Mouse (Mus musculus): ENCODE results near the gene Gm4131. TPM values are rescaled to one million over a fixed set of nuclear protein-coding genes. Genes with fewer than 3 reads are reported as not detected.
"Not testable (repeated sequence)": the region's sequence is repeated elsewhere in the genome, so short reads cannot be mapped to it uniquely, and the experiment has no call there.

The Gm4131 gene
- polyA plus RNA-seq (2014; fragmentation: Nextera tagmentation; extraction: Ambion mirVana) = not detected in 2 replicates

DNA sequence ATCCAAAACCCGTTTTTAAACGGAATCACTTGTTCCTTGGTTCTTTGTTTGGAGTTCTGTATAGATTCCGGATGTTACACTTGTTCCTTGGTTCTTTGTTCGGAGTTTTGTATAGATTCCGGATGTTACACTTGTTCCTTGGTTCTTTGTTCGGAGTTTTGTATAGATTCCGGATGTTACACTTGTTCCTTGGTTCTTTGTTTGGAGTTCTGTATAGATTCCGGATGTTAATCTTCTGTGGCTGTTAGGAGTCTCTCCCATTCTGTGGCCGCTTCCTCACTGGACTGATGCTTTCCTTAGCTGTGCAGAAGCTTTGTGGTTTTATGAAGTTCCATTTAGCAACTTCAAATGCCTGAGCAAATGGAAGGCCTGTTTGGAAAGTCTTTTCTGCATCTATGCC lies at the start of gene Gm4131:
Gm4131 (minus strand) TSS at position 101 of the 400 bp plus-strand sequence.
- H3K4me3 ChIP-seq (ENCODE audit: low read depth, low read length); H3K27ac ChIP-seq (ENCODE audit: low read depth); H3K27me3 ChIP-seq (replicated peaks; ENCODE audit: control insufficient read depth, insufficient read depth, low read length); ATAC-seq (replicated peaks; ENCODE audit: low FRiP score, low TSS enrichment, low read depth); H3K4me1 ChIP-seq (replicated peaks; ENCODE audit: control insufficient read depth, insufficient read depth, low read length); H3K9ac ChIP-seq (ENCODE audit: low read length); H3K9me3 ChIP-seq (ENCODE audit: control insufficient read depth, low read length); H3K36me3 ChIP-seq (ENCODE audit: control insufficient read depth, insufficient read depth, low read length); H3K4me2 ChIP-seq (ENCODE audit: low read length); DNase-seq (ENCODE audit: low spot score): not testable (repeated sequence)
- WGBS = 88% methylated on average over 9 of the region's 9 CpGs

DNA sequence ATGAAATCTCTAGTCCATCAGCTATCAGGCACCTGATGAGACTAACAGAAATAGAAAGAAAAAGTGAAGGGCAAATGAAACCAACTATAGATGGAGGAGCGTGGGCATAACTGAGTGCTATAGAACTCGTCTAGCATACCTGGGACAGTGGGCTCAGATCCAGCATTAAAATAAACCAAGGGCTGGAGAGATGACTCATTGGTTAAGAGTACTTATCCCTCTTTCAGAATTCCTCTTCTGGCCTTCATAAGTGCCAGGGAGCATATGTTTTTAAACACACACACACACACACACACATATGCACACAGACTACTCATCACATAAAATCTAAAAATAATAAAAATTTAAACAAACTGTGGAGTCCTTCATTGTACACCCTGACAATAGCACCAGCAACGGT lies 43.2 kb upstream of the Gm4131 start:
- 70% methylated on average over 3 of the region's 3 CpGs for WGBS
- ATAC-seq (replicated peaks; ENCODE audit: low FRiP score, low TSS enrichment, low read depth) = no peak
- no peak overlapping the region for H3K9ac ChIP-seq (ENCODE audit: low read length)

DNA sequence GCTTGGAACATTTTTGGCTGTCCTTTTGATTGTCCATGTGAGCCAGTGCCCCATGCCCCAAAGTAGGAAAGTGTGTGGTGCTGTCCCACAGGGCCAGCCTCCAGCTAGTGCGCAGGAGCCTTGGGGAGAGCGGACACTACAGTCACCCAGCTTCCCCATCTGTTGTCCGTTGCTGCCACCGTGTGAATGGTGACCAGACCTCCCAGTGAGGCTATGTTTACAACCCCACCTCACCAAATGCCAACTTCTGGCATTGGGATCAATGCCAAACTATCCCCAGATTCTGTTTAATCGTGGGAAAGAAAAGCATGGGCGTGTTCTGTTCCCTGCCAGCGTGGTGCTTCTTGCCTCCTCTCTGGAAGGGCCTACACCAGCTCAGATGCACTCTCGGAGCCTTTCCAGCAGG lies 41.1 kb upstream of the Gm4131 start:
- no peak for DNase-seq (ENCODE audit: low spot score)
- H3K4me3 ChIP-seq (ENCODE audit: low read depth, low read length) = no peak overlapping the region
- H3K27me3 ChIP-seq (replicated peaks; ENCODE audit: control insufficient read depth, insufficient read depth, low read length) = no peaks in the 10 kb centered on the region
- H3K4me2 ChIP-seq (ENCODE audit: low read length) = no peak overlapping the region
- no peak for ATAC-seq (replicated peaks; ENCODE audit: low FRiP score, low TSS enrichment, low read depth)
- H3K36me3 ChIP-seq (ENCODE audit: control insufficient read depth, insufficient read depth, low read length) = no peaks in the 10 kb centered on the region
- WGBS = 77% methylated on average over 8 of the region's 8 CpGs
- no peak overlapping the region for H3K9ac ChIP-seq (ENCODE audit: low read length)
- no peak overlapping the region for H3K27ac ChIP-seq (ENCODE audit: low read depth)
- no peaks in the 10 kb centered on the region for H3K9me3 ChIP-seq (ENCODE audit: control insufficient read depth, low read length)
- no peaks in the 10 kb centered on the region for H3K4me1 ChIP-seq (replicated peaks; ENCODE audit: control insufficient read depth, insufficient read depth, low read length)

More for the DNA sequence above, 43.2 kb upstream of the Gm4131 start:
- Histone ChIP-seq H3K27me3 (replicated peaks; ENCODE audit: control insufficient read depth, insufficient read depth, low read length) (no peaks in the 10 kb centered on the region), H3K4me3 (ENCODE audit: low read depth, low read length) (no peak overlapping the region), H3K4me2 (ENCODE audit: low read length) (no peak overlapping the region), H3K36me3 (ENCODE audit: control insufficient read depth, insufficient read depth, low read length) (no peaks in the 10 kb centered on the region), H3K27ac (ENCODE audit: low read depth) (no peak overlapping the region), H3K9me3 (ENCODE audit: control insufficient read depth, low read length) (no peaks in the 10 kb centered on the region), H3K4me1 (replicated peaks; ENCODE audit: control insufficient read depth, insufficient read depth, low read length) (no peaks in the 10 kb centered on the region)
- no peak for DNase-seq (ENCODE audit: low spot score)

DNA sequence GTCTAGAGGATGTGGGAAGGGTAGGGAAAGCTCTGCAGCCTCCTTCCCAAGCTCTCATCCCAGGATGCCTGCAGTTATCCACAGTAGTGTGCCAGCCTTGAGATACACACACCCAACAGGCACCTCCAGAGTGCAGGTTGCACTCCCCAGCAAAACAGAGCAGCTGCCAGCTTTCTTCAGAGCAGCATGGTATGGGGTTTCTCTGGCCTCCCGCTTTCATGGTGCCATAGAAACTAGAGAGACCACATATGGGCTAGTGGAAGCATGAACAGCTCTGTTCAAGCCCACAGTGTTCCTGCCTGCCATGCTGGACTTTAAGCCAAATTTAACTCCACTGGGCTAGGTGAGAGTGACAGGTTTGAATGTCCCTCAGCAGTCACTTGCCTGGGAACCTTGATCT lies 36.1 kb upstream of the Gm4131 start:
- 97% methylated on average over 1 of the region's 1 CpGs for WGBS
- Histone ChIP-seq H3K27me3 (replicated peaks; ENCODE audit: control insufficient read depth, insufficient read depth, low read length) (no peaks in the 10 kb centered on the region), H3K9me3 (ENCODE audit: control insufficient read depth, low read length) (no peaks in the 10 kb centered on the region), H3K9ac (ENCODE audit: low read length) (no peak overlapping the region), H3K27ac (ENCODE audit: low read depth) (peak overlapping the region; percentile 3; the same call in 1 of the 2 replicates), H3K4me1 (replicated peaks; ENCODE audit: control insufficient read depth, insufficient read depth, low read length) (peaks cover 3% of the 10 kb centered on the region; the same call in 1 of the 2 replicates), H3K4me2 (ENCODE audit: low read length) (no peak overlapping the region), H3K36me3 (ENCODE audit: control insufficient read depth, insufficient read depth, low read length) (no peaks in the 10 kb centered on the region), H3K4me3 (ENCODE audit: low read depth, low read length) (no peak overlapping the region)
- ATAC-seq (replicated peaks; ENCODE audit: low FRiP score, low TSS enrichment, low read depth) (no peak), DNase-seq (ENCODE audit: low spot score) (no peak)

DNA sequence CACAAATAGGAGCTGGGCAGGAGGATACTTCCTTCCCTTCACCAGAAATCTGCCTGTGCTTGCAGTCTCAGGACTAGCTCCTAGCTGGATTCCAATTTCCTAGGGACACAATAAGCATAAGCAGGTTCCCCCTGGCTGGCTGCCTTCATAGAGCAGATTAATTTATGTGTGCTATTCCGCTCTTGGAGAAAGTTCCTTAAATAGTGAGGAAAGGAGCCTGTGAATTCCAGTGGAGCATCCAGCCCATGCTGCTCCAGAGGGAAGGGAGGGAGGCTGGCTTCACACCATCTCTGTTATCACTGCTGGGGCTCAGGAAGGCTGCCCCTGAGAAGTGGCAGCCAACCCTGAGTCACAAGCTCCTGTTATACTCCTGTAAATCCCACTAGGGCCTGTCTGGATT lies 35.5 kb upstream of the Gm4131 start:
- Histone ChIP-seq H3K9me3 (ENCODE audit: control insufficient read depth, low read length) (no peaks in the 10 kb centered on the region), H3K27me3 (replicated peaks; ENCODE audit: control insufficient read depth, insufficient read depth, low read length) (no peaks in the 10 kb centered on the region), H3K9ac (ENCODE audit: low read length) (no peak overlapping the region), H3K36me3 (ENCODE audit: control insufficient read depth, insufficient read depth, low read length) (no peaks in the 10 kb centered on the region), H3K4me2 (ENCODE audit: low read length) (no peak overlapping the region), H3K4me3 (ENCODE audit: low read depth, low read length) (no peak overlapping the region), H3K27ac (ENCODE audit: low read depth) (peak overlapping the region; percentile 3; the same call in 1 of the 2 replicates), H3K4me1 (replicated peaks; ENCODE audit: control insufficient read depth, insufficient read depth, low read length) (peaks cover 3% of the 10 kb centered on the region; the same call in 1 of the 2 replicates)
- DNase-seq (ENCODE audit: low spot score) (no peak), ATAC-seq (replicated peaks; ENCODE audit: low FRiP score, low TSS enrichment, low read depth) (no peak)
- WGBS = 50% methylated on average over 1 of the region's 1 CpGs

DNA sequence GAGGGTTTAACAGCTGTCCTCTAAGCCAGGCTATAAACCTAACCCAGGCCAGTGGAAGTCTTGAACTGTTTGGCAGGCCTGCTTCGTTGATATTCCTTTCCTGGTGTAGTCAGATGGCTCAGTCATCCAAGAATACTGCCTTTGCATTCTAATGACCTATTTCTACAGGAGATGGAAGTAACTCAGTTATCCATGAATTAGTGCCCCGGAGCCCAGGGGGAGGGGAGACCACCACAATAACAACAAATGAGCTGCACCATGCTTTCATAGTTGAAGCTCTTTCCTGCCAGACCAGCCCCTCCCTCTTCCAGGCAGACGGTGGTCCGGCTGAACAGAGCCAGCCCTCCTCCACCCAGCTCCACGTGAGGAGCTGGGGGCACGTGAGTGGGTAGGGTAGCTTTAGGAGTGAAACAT lies 33.4 kb upstream of the Gm4131 start:
- WGBS = 73% methylated on average over 6 of the region's 6 CpGs
- H3K9me3 ChIP-seq (ENCODE audit: control insufficient read depth, low read length) = no peaks in the 10 kb centered on the region
- peaks cover 3% of the 10 kb centered on the region; the same call in 1 of the 2 replicates for H3K4me1 ChIP-seq (replicated peaks; ENCODE audit: control insufficient read depth, insufficient read depth, low read length)
- no peak overlapping the region for H3K4me2 ChIP-seq (ENCODE audit: low read length)
- H3K36me3 ChIP-seq (ENCODE audit: control insufficient read depth, insufficient read depth, low read length) = no peaks in the 10 kb centered on the region
- H3K4me3 ChIP-seq (ENCODE audit: low read depth, low read length) = no peak overlapping the region
- no peak overlapping the region for H3K27ac ChIP-seq (ENCODE audit: low read depth)
- no peak overlapping the region for H3K9ac ChIP-seq (ENCODE audit: low read length)
- DNase-seq (ENCODE audit: low spot score) = no peak
- no peaks in the 10 kb centered on the region for H3K27me3 ChIP-seq (replicated peaks; ENCODE audit: control insufficient read depth, insufficient read depth, low read length)
- ATAC-seq (replicated peaks; ENCODE audit: low FRiP score, low TSS enrichment, low read depth) = no peak

DNA sequence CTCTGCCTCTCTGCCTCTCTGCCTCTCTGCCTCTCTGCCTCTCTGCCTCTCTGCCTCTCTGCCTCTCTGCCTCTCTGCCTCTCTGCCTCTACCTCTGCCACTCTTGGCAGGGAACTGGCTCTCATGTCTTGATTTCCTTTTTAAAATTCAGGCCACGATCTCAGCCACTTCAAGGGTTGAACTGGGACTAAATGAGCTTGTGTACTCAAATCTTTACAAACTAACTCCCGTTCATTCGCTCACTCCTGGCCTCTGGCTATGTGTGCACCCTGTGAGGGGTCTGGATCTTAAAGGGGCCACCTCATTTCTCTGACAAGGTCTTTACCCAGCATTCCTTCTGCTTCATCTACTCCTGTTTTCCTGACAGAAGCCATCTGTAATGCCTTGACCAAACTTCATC lies 18.6 kb upstream of the Gm4131 start:
- H3K27ac ChIP-seq (ENCODE audit: low read depth) = no peak overlapping the region
- 32% methylated on average over 3 of the region's 3 CpGs for WGBS
- H3K36me3 ChIP-seq (ENCODE audit: control insufficient read depth, insufficient read depth, low read length) = no peaks in the 10 kb centered on the region
- H3K4me1 ChIP-seq (replicated peaks; ENCODE audit: control insufficient read depth, insufficient read depth, low read length) = no peaks in the 10 kb centered on the region
- ATAC-seq (replicated peaks; ENCODE audit: low FRiP score, low TSS enrichment, low read depth) = no peak
- no peak overlapping the region for H3K9ac ChIP-seq (ENCODE audit: low read length)
- no peak overlapping the region for H3K4me2 ChIP-seq (ENCODE audit: low read length)
- no peak for DNase-seq (ENCODE audit: low spot score)
- H3K9me3 ChIP-seq (ENCODE audit: control insufficient read depth, low read length) = no peaks in the 10 kb centered on the region
- no peaks in the 10 kb centered on the region for H3K27me3 ChIP-seq (replicated peaks; ENCODE audit: control insufficient read depth, insufficient read depth, low read length)
- no peak overlapping the region for H3K4me3 ChIP-seq (ENCODE audit: low read depth, low read length)

DNA sequence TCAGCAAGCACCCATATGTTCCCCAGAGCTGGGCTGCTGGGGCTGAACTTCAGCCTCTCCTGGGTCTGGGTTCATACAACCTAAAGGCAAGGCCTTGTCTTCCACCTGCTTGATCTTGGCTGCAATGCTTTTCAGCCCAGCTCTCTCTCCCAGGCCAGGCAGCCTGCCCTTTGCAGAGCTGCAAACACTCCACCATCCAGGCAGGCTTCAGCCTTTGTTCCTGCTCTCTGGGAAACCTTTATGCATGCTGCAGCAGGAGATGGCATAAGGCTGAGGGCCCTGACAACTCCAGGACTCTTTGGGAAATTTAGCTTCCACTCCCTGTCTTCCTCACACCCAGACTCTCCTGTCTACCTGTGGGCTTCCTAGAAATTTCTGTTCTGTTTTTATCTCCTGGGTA lies 17.9 kb upstream of the Gm4131 start:
- no peaks in the 10 kb centered on the region for H3K36me3 ChIP-seq (ENCODE audit: control insufficient read depth, insufficient read depth, low read length)
- H3K9ac ChIP-seq (ENCODE audit: low read length) = no peak overlapping the region
- no peaks in the 10 kb centered on the region for H3K4me1 ChIP-seq (replicated peaks; ENCODE audit: control insufficient read depth, insufficient read depth, low read length)
- H3K27ac ChIP-seq (ENCODE audit: low read depth) = no peak overlapping the region
- H3K4me2 ChIP-seq (ENCODE audit: low read length) = no peak overlapping the region
- DNase-seq (ENCODE audit: low spot score) (no peak), ATAC-seq (replicated peaks; ENCODE audit: low FRiP score, low TSS enrichment, low read depth) (no peak)
- H3K4me3 ChIP-seq (ENCODE audit: low read depth, low read length) = no peak overlapping the region
- no peaks in the 10 kb centered on the region for H3K27me3 ChIP-seq (replicated peaks; ENCODE audit: control insufficient read depth, insufficient read depth, low read length)
- H3K9me3 ChIP-seq (ENCODE audit: control insufficient read depth, low read length) = no peaks in the 10 kb centered on the region

DNA sequence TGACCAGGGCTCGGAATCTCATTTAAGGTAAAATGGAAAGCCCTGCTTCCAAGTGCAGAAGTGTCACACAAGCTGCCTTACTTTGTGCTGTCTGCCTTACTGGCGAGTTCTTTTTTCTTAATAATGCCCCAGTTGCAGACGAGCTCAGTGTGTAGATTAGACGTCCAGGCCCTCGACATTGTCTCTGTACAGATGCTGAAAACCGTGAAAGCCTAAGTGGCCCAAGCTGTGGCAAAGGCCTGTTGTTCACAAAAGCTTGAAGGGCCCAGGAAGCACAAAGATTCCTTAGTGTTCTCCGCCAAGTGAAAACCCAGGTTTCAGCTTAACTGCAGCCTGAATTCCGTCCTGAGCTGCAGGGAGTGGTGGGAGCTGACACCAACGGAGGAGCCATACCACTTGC lies 15.0 kb upstream of the Gm4131 start:
- Histone ChIP-seq H3K9me3 (ENCODE audit: control insufficient read depth, low read length) (no peaks in the 10 kb centered on the region), H3K27ac (ENCODE audit: low read depth) (no peak overlapping the region), H3K4me1 (replicated peaks; ENCODE audit: control insufficient read depth, insufficient read depth, low read length) (no peaks in the 10 kb centered on the region), H3K4me3 (ENCODE audit: low read depth, low read length) (no peak overlapping the region), H3K27me3 (replicated peaks; ENCODE audit: control insufficient read depth, insufficient read depth, low read length) (no peaks in the 10 kb centered on the region), H3K36me3 (ENCODE audit: control insufficient read depth, insufficient read depth, low read length) (no peaks in the 10 kb centered on the region), H3K9ac (ENCODE audit: low read length) (no peak overlapping the region), H3K4me2 (ENCODE audit: low read length) (no peak overlapping the region)
- ATAC-seq (replicated peaks; ENCODE audit: low FRiP score, low TSS enrichment, low read depth) (no peak), DNase-seq (ENCODE audit: low spot score) (no peak)
- WGBS = 75% methylated on average over 9 of the region's 9 CpGs

All from intestine, embryonic 14.5 days (tissue).